Mouse (Mus musculus): ENCODE data around the gene Gm4498. TPM values are rescaled to one million over a fixed set of nuclear protein-coding genes. Genes with fewer than 3 reads are reported as not detected.
"Not testable (repeated sequence)": the region's sequence is repeated elsewhere in the genome, so short reads cannot be mapped to it uniquely, and the experiment has no call there.

Gm4498 gene
- total RNA-seq (2021) (not detected), polyA plus RNA-seq (2012; rRNA removed) (not detected in 2 replicates)
- long read RNA-seq: 0 reads

DNA sequence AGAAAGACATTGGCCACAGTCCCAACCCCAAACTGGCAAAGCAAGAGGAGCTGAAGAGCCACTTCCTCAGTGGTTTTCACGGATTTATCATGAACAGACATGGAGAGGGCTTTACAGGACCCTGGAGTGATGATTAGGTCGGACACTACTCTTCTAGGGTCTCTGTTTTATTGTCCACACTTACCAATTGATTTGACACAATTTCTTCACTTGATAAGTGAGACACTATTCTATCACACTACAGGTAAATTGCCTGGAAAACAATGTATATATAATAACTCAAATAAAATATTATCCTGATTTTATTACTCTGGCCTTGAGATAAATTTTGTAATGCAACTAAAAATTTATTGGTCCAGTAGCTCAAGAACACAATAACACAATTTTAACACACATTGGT, at the start of gene Gm4498:
TSS of gene Gm4498 (minus strand) at position 101 of the 400 bp plus-strand sequence.
- H3K9ac ChIP-seq (ENCODE audit: low read depth, low read length); H3K36me3 ChIP-seq (ENCODE audit: control insufficient read depth, insufficient read depth, low read length); H3K27ac ChIP-seq; H3K4me1 ChIP-seq (ENCODE audit: control insufficient read depth, insufficient read depth, low read length); H3K27me3 ChIP-seq (ENCODE audit: control insufficient read depth, insufficient read depth, low read length); DNase-seq; intact Hi-C loops (cut with DNase I); H3K79me2 ChIP-seq (replicated peaks; ENCODE audit: control insufficient read depth, insufficient read depth, low read length); H3K4me3 ChIP-seq: not testable (repeated sequence)
- WGBS: no CpG with 5 or more reads among the region's 2 CpGs

DNA sequence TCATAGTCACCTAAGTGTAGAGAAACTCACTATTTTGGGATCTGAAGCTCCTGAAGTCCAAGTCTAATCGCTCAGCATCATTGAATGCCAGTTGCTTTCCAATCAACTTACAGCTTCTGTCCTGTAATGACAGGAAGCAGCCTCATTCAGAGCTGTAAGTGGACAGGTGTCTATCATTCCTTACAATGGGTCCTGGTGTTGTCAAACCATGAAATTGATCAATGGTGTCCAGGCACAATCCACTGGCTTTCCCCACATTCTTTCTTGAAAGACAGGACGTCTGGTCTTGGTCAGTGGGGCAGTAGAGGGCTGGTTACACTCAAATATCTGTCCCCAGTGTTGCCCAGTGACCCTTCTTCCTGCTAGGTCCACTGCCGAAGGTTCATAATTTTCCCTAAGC, 29.1 kb upstream of the Gm4498 start, which contains the start of gene Gm5890:
TSS of gene Gm5890 (minus strand) at position 101 of the 400 bp plus-strand sequence.
- intact Hi-C loops (cut with DNase I); H3K27me3 ChIP-seq (ENCODE audit: control insufficient read depth, insufficient read depth, low read length); H3K79me2 ChIP-seq (replicated peaks; ENCODE audit: control insufficient read depth, insufficient read depth, low read length); H3K36me3 ChIP-seq (ENCODE audit: control insufficient read depth, insufficient read depth, low read length); H3K27ac ChIP-seq; DNase-seq; H3K4me1 ChIP-seq (ENCODE audit: control insufficient read depth, insufficient read depth, low read length); H3K9ac ChIP-seq (ENCODE audit: low read depth, low read length); H3K4me3 ChIP-seq: not testable (repeated sequence)
- WGBS: no CpG with 5 or more reads among the region's 3 CpGs

DNA sequence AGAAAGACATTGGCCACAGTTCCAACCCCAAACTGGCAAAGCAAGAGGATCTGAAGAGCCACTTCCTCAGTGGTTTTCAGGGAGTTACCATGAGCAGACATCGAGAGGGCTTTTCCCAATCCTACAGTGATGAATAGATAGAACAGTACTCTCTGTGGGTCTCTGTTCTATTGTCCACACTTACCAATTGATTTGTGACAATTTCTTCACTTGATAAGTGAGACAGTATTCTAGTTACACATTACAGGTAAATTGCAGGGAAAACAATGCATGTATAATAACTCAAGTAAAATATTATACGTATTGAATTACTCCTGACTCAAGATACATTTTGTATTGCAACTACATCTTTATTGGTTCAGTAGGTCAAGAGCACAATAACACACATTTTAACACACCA, 28.1 kb downstream of the Gm4498 start, which contains the start of gene Gm6164:
TSS of gene Gm6164 (minus strand) at position 101 of the 400 bp plus-strand sequence.
- H3K36me3 ChIP-seq (ENCODE audit: control insufficient read depth, insufficient read depth, low read length); H3K4me1 ChIP-seq (ENCODE audit: control insufficient read depth, insufficient read depth, low read length); H3K4me3 ChIP-seq; H3K79me2 ChIP-seq (replicated peaks; ENCODE audit: control insufficient read depth, insufficient read depth, low read length); H3K27ac ChIP-seq; H3K9ac ChIP-seq (ENCODE audit: low read depth, low read length); H3K27me3 ChIP-seq (ENCODE audit: control insufficient read depth, insufficient read depth, low read length); DNase-seq; intact Hi-C loops (cut with DNase I): not testable (repeated sequence)
- WGBS: no CpG with 5 or more reads among the region's 2 CpGs

DNA sequence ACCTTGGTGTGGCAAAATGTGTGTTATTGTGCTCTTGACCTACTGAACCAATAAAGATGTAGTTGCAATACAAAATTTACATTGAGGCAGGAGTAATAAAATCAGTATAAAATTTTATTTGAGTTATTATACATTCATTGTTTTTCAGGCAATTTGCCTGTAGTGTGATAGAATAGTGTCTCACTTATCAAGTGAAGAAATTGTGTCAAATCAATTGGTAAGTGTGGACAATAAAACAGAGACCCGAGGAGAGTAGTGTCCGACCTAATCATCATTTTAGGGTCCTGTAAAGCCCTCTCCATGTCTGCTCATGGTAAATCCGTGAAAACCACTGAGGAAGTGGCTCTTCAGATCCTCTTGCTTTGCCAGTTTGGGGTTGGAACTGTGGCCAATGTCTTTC, 40.2 kb downstream of the Gm4498 start, which contains the start of gene Vmn1r95:
TSS of gene Vmn1r95 (plus strand) at position 301 of the 400 bp plus-strand sequence.
- WGBS: no CpG with 5 or more reads among the region's 3 CpGs
- H3K4me3 ChIP-seq; H3K79me2 ChIP-seq (replicated peaks; ENCODE audit: control insufficient read depth, insufficient read depth, low read length): not testable (repeated sequence)

More for the DNA sequence above, 40.2 kb downstream of the Gm4498 start, which contains the start of gene Vmn1r95:
- H3K4me1 ChIP-seq (ENCODE audit: control insufficient read depth, insufficient read depth, low read length); H3K36me3 ChIP-seq (ENCODE audit: control insufficient read depth, insufficient read depth, low read length); DNase-seq; intact Hi-C loops (cut with DNase I); H3K9ac ChIP-seq (ENCODE audit: low read depth, low read length); H3K27ac ChIP-seq; H3K27me3 ChIP-seq (ENCODE audit: control insufficient read depth, insufficient read depth, low read length): not testable (repeated sequence)

Other genes starting within 250 kb of the Gm4498 start
- gene Nlrp9b, start 242.4 kb downstream of the Gm4498 start, total RNA-seq (2021): not detected
- gene Nlrp9b, start 242.4 kb downstream of the Gm4498 start, polyA plus RNA-seq (2012; rRNA removed): not detected in 2 replicates
- gene Vmn1r91, start 134.1 kb downstream of the Gm4498 start, total RNA-seq (2021): not detected
- gene Vmn1r91, start 134.1 kb downstream of the Gm4498 start, polyA plus RNA-seq (2012; rRNA removed): not detected in 2 replicates
- not detected for gene Gm16442, start 111.2 kb downstream of the Gm4498 start, total RNA-seq (2021)
- gene Gm16442, start 111.2 kb downstream of the Gm4498 start, polyA plus RNA-seq (2012; rRNA removed): not detected in 2 replicates
- not detected for gene Vmn1r93, start 94.7 kb downstream of the Gm4498 start, total RNA-seq (2021)
- not detected in 2 replicates for gene Vmn1r93, start 94.7 kb downstream of the Gm4498 start, polyA plus RNA-seq (2012; rRNA removed)
- not detected for gene Vmn1r94, start 65.5 kb downstream of the Gm4498 start, total RNA-seq (2021)
- not detected in 2 replicates for gene Vmn1r94, start 65.5 kb downstream of the Gm4498 start, polyA plus RNA-seq (2012; rRNA removed)
- not detected for gene Vmn1r95, start 40.1 kb downstream of the Gm4498 start, total RNA-seq (2021)
- not detected in 2 replicates for gene Vmn1r95, start 40.1 kb downstream of the Gm4498 start, polyA plus RNA-seq (2012; rRNA removed)
- gene Gm6164, start 28.2 kb downstream of the Gm4498 start, total RNA-seq (2021): not detected
- gene Gm6164, start 28.2 kb downstream of the Gm4498 start, polyA plus RNA-seq (2012; rRNA removed): not detected in 2 replicates
- not detected for gene Gm5890, start 29.0 kb upstream of the Gm4498 start, total RNA-seq (2021)
- not detected in 2 replicates for gene Gm5890, start 29.0 kb upstream of the Gm4498 start, polyA plus RNA-seq (2012; rRNA removed)
- not detected for gene Gm4133, start 100.2 kb upstream of the Gm4498 start, total RNA-seq (2021)
- gene Gm4133, start 100.2 kb upstream of the Gm4498 start, polyA plus RNA-seq (2012; rRNA removed): not detected in 2 replicates
- not detected for gene Gm5728, start 141.6 kb upstream of the Gm4498 start, total RNA-seq (2021)
- not detected in 2 replicates for gene Gm5728, start 141.6 kb upstream of the Gm4498 start, polyA plus RNA-seq (2012; rRNA removed)
- gene Vmn1r100, start 184.1 kb upstream of the Gm4498 start, total RNA-seq (2021): not detected
- gene Vmn1r100, start 184.1 kb upstream of the Gm4498 start, polyA plus RNA-seq (2012; rRNA removed): not detected in 2 replicates
- gene Vmn1r101, start 208.8 kb upstream of the Gm4498 start, total RNA-seq (2021): not detected
- gene Vmn1r101, start 208.8 kb upstream of the Gm4498 start, polyA plus RNA-seq (2012; rRNA removed): not detected in 2 replicates
- not detected for gene Gm10670, start 241.1 kb upstream of the Gm4498 start, total RNA-seq (2021)
- not detected in 2 replicates for gene Gm10670, start 241.1 kb upstream of the Gm4498 start, polyA plus RNA-seq (2012; rRNA removed)

All from heart, adult 2 months (tissue).